Mouse (Mus musculus) forebrain, embryonic 13.5 days (tissue): ENCODE data around the gene Plcd1. TPM values are rescaled to one million over a fixed set of nuclear protein-coding genes. Genes with fewer than 3 reads are reported as not detected.

Source experiments
- ATAC-seq: fragments of 200-750 bp; cut with Nextera tagmentation; 2 replicates; pipeline ENCODE4 v1.8.0; 2017
- H3K27ac ChIP-seq: fragments of 300-500 bp; sonication (generic); 2 replicates; pipeline ENCODE4 v1.5.1; 2015; ENCODE audit warnings: inconsistent platforms, mild to moderate bottlenecking, moderate library complexity
- H3K27me3 ChIP-seq: fragments of 300-500 bp; sonication (generic); 2 replicates; pipeline ENCODE4 v1.6.1; 2015; ENCODE audit warnings: mild to moderate bottlenecking, inconsistent platforms
- H3K36me3 ChIP-seq: fragments of 300-500 bp; sonication (generic); 2 replicates; pipeline ENCODE4 v1.6.1; 2015; ENCODE audit warnings: mild to moderate bottlenecking, inconsistent platforms; ENCODE audit not compliant: poor library complexity, severe bottlenecking
- H3K4me1 ChIP-seq: fragments of 300-500 bp; sonication (generic); 2 replicates; pipeline ENCODE4 v1.6.1; 2015; ENCODE audit warnings: inconsistent platforms
- H3K4me2 ChIP-seq: fragments of 300-500 bp; sonication (generic); 2 replicates; pipeline ENCODE4 v1.6.1; 2015; ENCODE audit warnings: inconsistent platforms, mild to moderate bottlenecking, moderate library complexity
- H3K4me3 ChIP-seq: fragments of 300-500 bp; sonication (generic); 2 replicates; pipeline ENCODE4 v1.5.1; 2015; ENCODE audit warnings: mild to moderate bottlenecking, inconsistent platforms
- H3K9ac ChIP-seq: fragments of 300-500 bp; sonication (generic); 2 replicates; pipeline ENCODE4 v1.6.1; 2015; ENCODE audit warnings: mild to moderate bottlenecking, inconsistent platforms
- H3K9me3 ChIP-seq: fragments of 300-500 bp; sonication (generic); replicated peaks from 2 replicates; pipeline ENCODE4 v1.6.1; 2016; ENCODE audit warnings: inconsistent platforms
- WGBS: fragments of 180-500 bp; shearing (Covaris S2); methylation state at CpG from one replicate; pipeline ENCODE4 v1.1.7; 2015; 5-methylcytosine and 5-hydroxymethylcytosine counted together
- polyA plus RNA-seq: library from polyadenylated mRNA; unstranded; fragments of >200 nt; fragmentation: Nextera tagmentation; extraction: Ambion mirVana; gene quantifications from 2 replicates; pipeline ENCODE4 v1.2.1, GENCODE M21; 2015

Plcd1 gene
- polyA plus RNA-seq, 1 experiment from 2014 or later: 8.4 TPM

DNA sequence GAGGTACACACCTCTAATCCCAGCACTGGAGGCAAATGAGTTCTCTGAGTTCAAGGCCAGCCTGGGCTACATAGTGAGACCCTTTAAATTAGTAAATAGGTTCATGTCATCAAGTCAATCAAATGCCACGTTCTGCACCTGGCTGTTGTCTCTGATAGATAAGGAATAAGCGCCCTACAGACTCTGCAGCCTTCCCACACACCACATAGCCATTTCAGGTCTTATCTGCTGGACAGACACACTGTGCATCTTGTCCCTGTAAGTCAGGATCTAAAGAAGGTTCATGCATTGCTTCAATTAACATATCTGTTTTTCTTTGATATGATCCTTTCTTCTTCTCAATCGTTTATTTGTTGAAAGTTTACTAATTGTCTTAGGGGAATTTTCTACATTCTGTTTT, 54.7 kb downstream of the Plcd1 start:
- no peak for ATAC-seq
- WGBS: 95% methylated on average over 3 of the region's 3 CpGs

DNA sequence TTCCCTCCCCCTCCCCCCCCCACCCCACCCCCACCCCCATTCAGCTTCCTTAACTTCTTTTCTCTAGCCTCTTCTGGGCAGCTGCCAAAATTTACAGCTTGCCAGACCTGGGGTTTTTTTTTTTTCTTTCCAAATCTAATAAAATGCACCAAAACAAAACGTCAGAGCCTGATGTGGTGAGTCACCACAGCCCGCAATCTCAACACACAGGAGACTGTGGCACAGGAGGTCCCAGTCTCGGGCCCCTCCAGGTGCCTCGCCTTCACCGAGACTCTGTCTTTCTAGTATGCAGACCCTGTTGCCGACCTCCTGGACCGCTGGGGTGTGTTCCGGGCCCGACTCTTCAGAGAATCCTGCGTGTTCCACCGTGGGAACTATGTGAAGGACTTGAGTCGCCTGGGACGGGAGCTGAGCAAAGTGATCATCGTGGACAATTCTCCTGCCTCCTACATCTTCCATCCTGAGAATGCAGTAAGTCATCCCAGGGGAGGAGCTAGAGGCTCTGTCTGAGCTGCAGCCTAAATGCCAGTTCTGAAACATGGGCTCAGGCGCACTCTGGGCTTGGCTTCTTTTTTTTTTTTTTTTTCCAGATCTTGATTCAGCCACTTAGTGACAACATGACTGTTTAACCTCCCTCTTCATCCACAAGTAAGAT, 56.1 kb downstream of the Plcd1 start:
- Histone ChIP-seq H3K27ac (peak overlapping the region; percentile 74), H3K4me1 (peaks cover 64% of the 10 kb centered on the region), H3K36me3 (peaks cover 18% of the 10 kb centered on the region), H3K4me2 (no peak overlapping the region; the same call in 1 of the 2 replicates), H3K4me3 (no peak overlapping the region), H3K27me3 (no peaks in the 10 kb centered on the region), H3K9me3 (no peaks in the 10 kb centered on the region), H3K9ac (no peak overlapping the region)
- 51% methylated on average over 15 of the region's 15 CpGs for WGBS
- no peak for ATAC-seq

More for the DNA sequence above, 54.7 kb downstream of the Plcd1 start:
- Histone ChIP-seq H3K36me3 (peaks cover 23% of the 10 kb centered on the region), H3K4me2 (no peak overlapping the region), H3K4me3 (no peak overlapping the region), H3K9me3 (no peaks in the 10 kb centered on the region), H3K27ac (no peak overlapping the region), H3K27me3 (no peaks in the 10 kb centered on the region), H3K9ac (no peak overlapping the region), H3K4me1 (peaks cover 50% of the 10 kb centered on the region)

DNA sequence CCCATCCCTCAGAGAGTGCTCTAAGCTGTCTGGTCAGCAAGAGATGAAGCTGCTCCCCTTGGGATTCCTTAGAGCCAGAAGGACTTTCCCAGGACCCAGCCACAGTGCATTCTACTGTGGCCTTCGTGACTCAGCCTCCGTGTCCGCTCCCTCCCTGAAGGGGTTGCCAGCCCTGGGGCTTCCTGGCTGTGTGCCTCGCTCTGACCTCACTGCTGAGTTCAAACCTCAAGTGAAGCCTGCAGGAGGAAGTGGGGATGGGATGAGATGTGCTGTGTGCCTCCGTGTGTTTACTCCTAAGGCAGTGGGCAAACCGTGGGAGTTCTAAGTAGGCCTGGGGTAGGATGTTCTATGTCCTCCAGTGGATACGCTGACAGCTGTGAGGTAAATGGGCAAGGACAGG, 57.5 kb downstream of the Plcd1 start:
- Histone ChIP-seq H3K4me2 (no peak overlapping the region), H3K9ac (no peak overlapping the region), H3K27me3 (no peaks in the 10 kb centered on the region), H3K27ac (peak overlapping the region; percentile 48), H3K4me3 (no peak overlapping the region), H3K36me3 (peaks cover 15% of the 10 kb centered on the region), H3K4me1 (peaks cover 66% of the 10 kb centered on the region), H3K9me3 (no peaks in the 10 kb centered on the region)
- 74% methylated on average over 7 of the region's 7 CpGs for WGBS
- no peak for ATAC-seq

DNA sequence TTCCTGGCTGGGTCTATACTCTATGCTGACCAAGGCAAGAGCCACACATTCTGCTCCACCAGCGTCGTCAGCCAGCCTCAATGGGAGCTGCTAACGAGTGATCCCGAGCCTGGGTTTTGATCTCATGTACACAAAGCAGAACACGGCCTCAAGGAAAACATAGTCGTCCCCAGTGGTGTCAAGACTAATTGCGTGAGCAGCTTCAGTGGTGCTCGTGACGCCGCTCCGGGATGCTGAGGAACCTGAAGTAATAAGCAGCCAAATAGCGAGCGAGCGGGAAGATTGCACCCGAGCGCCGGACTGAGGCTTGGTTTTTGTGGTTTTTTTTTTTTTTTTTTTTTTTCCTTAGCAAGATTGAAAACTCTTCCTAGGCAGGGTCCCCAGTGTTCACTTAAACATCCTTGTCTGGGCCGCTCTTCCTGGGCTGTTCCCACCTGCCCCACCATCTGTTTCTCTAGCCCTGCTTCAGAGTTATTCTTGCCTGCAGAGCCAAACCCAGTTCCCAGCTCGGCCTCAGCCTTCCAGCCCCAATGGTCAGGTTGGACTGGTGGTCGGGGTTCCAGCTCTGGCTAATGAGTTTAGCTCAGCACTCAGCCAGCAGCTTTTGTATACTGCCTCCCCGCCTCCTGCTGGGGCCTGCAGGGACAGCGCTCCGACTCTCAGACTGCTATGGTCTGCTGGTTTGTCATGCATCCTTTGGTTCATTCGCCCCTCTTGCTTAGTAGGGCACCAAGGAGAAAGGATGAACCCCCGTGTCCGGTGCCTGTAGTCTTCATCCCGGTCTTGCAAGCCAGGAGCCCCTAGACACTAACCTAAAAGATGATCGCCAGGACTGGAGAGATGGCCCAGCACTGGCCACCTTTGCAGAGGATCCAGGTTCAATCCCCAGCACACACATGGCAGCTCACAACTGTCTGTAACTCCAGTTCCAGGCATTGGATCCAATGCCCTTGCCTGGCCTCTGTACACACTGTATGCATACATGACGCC, 58.3 kb downstream of the Plcd1 start:
- 0 out of 2 replicates have a peak, but pooled peaks have one; percentile 28 for ATAC-seq
- H3K9me3 ChIP-seq: no peaks in the 10 kb centered on the region

DNA sequence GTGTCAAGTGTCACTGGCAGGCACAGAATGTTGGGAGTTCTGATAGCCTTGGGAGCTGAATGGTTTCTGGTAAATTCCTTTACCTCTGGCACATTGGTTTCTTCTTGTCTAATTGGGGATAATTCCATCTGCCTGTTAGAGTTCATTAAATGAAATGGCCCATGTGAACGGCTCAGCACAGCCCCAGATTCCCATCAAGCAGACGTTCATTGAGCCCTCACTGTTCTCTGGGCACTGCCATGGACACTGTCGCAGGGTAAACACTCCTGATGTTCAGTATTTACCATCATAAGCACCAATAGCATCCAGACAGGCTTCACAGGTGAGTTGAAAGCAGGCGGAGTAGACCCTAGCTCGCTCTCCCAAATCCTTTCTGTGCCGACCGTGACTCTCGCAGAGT, 59.2 kb downstream of the Plcd1 start:
- 60% methylated on average over 8 of the region's 8 CpGs for WGBS
- H3K4me1 ChIP-seq: peaks cover 59% of the 10 kb centered on the region

More for the DNA sequence above, 58.3 kb downstream of the Plcd1 start:
- Histone ChIP-seq H3K27ac (peak overlapping the region; percentile 33), H3K9ac (no peak overlapping the region), H3K27me3 (no peaks in the 10 kb centered on the region), H3K4me3 (no peak overlapping the region), H3K4me1 (peaks cover 60% of the 10 kb centered on the region), H3K4me2 (no peak overlapping the region), H3K36me3 (peaks cover 8% of the 10 kb centered on the region; the same call in 1 of the 2 replicates)
- 50% methylated on average over 29 of the region's 29 CpGs for WGBS

DNA sequence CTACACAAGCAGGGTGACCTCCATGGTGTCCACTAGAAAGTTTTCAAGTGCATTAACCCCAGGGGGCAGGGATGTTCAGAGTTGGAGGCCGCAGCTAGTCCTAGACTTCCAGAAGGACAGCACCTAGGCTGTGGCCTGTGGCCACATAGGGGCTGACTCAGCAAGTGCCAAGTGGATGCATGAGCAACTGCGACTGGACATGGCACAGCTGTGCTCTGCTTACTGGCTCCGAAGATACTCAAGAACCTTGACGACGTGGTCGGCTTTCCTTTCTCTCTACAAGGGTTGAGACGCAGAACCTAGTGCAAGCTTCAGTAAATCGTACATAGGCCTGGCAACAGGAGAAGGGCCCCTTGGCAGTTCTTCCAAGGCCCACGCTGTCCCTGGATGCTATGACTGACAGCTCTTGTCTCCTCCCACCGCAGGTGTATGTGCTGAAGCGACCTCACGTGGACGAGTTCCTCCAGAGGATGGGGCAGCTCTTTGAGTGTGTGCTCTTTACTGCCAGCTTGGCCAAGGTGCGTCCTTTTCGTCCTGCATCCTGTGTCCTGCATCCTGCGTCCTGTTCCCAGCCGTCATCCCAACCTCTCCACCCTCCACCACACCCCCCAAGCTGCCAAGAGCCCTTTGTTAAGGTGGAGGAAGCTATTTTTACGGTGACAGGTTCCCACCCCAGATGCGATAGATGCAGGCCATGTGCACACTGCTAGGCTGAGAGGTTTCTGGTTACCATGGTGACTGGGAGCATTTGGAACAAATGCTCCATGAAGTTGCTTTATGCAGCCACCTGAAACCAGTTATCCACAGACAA, 60.0 kb downstream of the Plcd1 start:
- peaks cover 59% of the 10 kb centered on the region for H3K4me1 ChIP-seq
- no peak overlapping the region; the same call in 1 of the 2 replicates for H3K9ac ChIP-seq
- peak overlapping the region; percentile 57 for H3K27ac ChIP-seq
- no peaks in the 10 kb centered on the region for H3K27me3 ChIP-seq
- ATAC-seq: peak; percentile 80
- no peaks in the 10 kb centered on the region for H3K9me3 ChIP-seq
- H3K4me3 ChIP-seq: no peak overlapping the region
- 52% methylated on average over 19 of the region's 19 CpGs for WGBS
- peaks cover 5% of the 10 kb centered on the region; the same call in 1 of the 2 replicates for H3K36me3 ChIP-seq
- peak overlapping the region; percentile 4; the same call in 1 of the 2 replicates for H3K4me2 ChIP-seq

More for the DNA sequence above, 59.2 kb downstream of the Plcd1 start:
- peaks cover 8% of the 10 kb centered on the region; the same call in 1 of the 2 replicates for H3K36me3 ChIP-seq
- H3K4me3 ChIP-seq: no peak overlapping the region
- 0 out of 2 replicates have a peak, but pooled peaks have one; percentile 38 for ATAC-seq
- H3K9me3 ChIP-seq: no peaks in the 10 kb centered on the region
- H3K4me2 ChIP-seq: peak overlapping the region; percentile 4; the same call in 1 of the 2 replicates
- H3K27me3 ChIP-seq: no peaks in the 10 kb centered on the region
- peak overlapping the region; percentile 57; the same call in 1 of the 2 replicates for H3K27ac ChIP-seq
- H3K9ac ChIP-seq: no peak overlapping the region

DNA sequence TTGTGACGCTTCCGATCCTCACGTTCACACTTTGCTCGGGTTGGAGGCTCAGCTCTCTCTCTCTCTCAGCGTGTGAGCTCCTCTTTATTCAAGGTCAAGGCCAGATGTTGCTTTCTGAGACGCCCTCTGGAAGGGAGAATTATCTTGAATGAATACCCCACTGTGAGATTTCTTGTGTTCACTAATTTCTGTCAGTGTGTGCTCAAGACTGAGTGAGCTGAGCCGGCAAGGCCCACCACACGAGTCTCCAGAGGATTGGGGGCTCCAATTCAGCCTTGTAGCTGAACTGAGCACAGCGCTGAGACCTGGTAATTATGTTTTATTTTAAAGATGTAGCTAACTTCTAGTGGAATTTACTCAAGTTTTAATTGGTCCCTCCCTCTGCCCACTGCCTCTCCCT, 60.8 kb downstream of the Plcd1 start:
- ATAC-seq: no peak
- peak overlapping the region; percentile 44; the same call in 1 of the 2 replicates for H3K27ac ChIP-seq
- H3K4me2 ChIP-seq: no peak overlapping the region
- 26% methylated on average over 9 of the region's 9 CpGs for WGBS
- H3K9me3 ChIP-seq: no peaks in the 10 kb centered on the region
- H3K36me3 ChIP-seq: peaks cover 5% of the 10 kb centered on the region; the same call in 1 of the 2 replicates
- H3K4me3 ChIP-seq: no peak overlapping the region
- 0 out of 2 replicates have a peak overlapping the region, but pooled peaks have one; percentile 34 for H3K9ac ChIP-seq
- H3K27me3 ChIP-seq: no peaks in the 10 kb centered on the region
- peaks cover 58% of the 10 kb centered on the region for H3K4me1 ChIP-seq

DNA sequence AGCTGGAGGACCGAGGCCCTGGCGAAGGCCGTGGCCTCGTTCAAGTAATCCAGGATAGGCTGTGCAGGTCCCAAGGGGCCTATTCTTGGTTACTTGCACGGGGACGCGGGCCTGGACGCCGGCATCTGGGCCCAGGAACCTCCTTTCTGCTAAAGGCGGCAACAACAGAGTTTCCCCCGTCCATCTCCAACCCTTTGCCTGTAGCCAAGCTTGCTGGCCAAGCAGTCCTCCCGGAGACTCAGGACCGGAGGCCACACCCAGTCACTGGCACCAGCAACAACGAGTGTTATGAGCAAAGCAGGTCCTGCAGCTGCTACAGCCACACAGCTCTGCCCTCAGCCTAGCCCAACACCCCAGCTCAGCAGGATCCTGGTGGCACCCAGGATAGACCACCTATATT, 61.5 kb downstream of the Plcd1 start:
- no peak overlapping the region for H3K4me2 ChIP-seq
- ATAC-seq: no peak
- H3K36me3 ChIP-seq: peaks cover 5% of the 10 kb centered on the region; the same call in 1 of the 2 replicates
- no peaks in the 10 kb centered on the region for H3K9me3 ChIP-seq
- WGBS: 83% methylated on average over 14 of the region's 14 CpGs
- H3K9ac ChIP-seq: 0 out of 2 replicates have a peak overlapping the region, but pooled peaks have one; percentile 34
- no peaks in the 10 kb centered on the region for H3K27me3 ChIP-seq
- no peak overlapping the region for H3K4me3 ChIP-seq
- peaks cover 52% of the 10 kb centered on the region for H3K4me1 ChIP-seq
- peak overlapping the region; percentile 44; the same call in 1 of the 2 replicates for H3K27ac ChIP-seq

DNA sequence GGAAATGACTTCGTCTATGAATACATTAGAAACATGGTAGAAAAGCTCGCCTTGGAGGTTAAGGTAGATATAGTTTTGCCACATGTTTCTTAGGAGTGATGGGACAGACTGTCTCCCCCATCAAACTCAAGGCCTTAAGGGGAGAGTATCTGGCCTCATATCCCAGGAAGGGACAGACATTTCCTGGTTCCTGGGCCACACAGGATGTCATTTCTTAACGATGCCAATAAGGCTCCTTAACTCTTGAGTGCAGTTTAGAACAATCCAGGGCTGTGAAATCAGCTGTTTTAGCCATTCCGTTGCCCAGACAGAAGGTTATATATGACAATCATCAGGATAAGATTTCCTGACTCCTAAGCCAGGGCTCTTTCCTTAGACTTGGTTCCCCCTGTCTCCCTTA, 62.3 kb downstream of the Plcd1 start:
- Histone ChIP-seq H3K9me3 (no peaks in the 10 kb centered on the region), H3K27ac (no peak overlapping the region), H3K4me1 (peaks cover 44% of the 10 kb centered on the region), H3K36me3 (peaks cover 5% of the 10 kb centered on the region; the same call in 1 of the 2 replicates), H3K9ac (no peak overlapping the region), H3K4me3 (no peak overlapping the region), H3K27me3 (no peaks in the 10 kb centered on the region), H3K4me2 (no peak overlapping the region)
- 86% methylated on average over 4 of the region's 4 CpGs for WGBS
- ATAC-seq: no peak

DNA sequence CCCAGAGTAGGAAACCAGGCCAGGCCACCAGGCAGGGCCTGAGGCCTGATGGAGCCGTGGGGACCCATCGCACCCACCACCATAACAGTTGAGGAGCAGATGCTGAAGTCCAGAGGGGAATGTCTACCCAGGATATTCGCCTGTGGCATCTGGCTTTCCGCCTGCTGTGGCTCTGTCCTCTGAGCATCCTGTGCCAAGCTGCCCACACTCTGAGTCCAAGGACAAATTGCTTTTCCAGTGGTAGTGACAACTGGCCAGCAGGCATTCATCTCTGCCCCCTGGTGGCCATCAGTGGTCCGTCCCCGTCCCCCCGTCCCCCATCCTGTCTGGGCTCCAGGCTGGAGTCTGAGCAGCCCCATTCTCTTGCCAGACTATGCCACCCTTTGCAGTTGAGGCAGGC, 63.7 kb downstream of the Plcd1 start:
- ATAC-seq: 0 out of 2 replicates have a peak, but pooled peaks have one; percentile 39
- Histone ChIP-seq H3K36me3 (peaks cover 5% of the 10 kb centered on the region; the same call in 1 of the 2 replicates), H3K4me2 (no peak overlapping the region), H3K27ac (no peak overlapping the region), H3K9ac (no peak overlapping the region), H3K4me1 (peaks cover 30% of the 10 kb centered on the region), H3K4me3 (no peak overlapping the region), H3K27me3 (no peaks in the 10 kb centered on the region), H3K9me3 (no peaks in the 10 kb centered on the region)
- WGBS: 57% methylated on average over 7 of the region's 7 CpGs
